Mouse (Mus musculus) layer of hippocampus, postnatal 10 days (tissue): ENCODE data around the gene Fgf22. TPM values are rescaled to one million over a fixed set of nuclear protein-coding genes. Genes with fewer than 3 reads are reported as not detected.

ENCODE experiments used
- DNase-seq, 2 experiments: peaks; one replicate each; pipeline ENCODE4 v3.0.0; 2021; ENCODE audit warnings: low spot score in 2 of 2
- total RNA-seq, 2 experiments: library from RNA; stranded (reverse); gene quantifications; 2 replicates each; pipeline ENCODE4 v1.2.3; 2021

The Fgf22 gene
- total RNA-seq, 2 experiments from 2014 or later, result 1.2 to 1.7 TPM

GRCm38 (mm10) chr10:79766001-79766507 is 11.2 kb downstream of the Fgf22 start:
- no peak for DNase-seq

- DNase-seq, result peak; percentile 99
These were observed 11.8 kb downstream of the Fgf22 start, which contains the start of gene Rnf126 for GRCm38 (mm10) chr10:79766508-79767325. Gene Rnf126, minus strand, starts transcription at chr10:79766952.

GRCm38 (mm10) chr10:79767372-79768244 is 12.7 kb downstream of the Fgf22 start:
- DNase-seq, result peak; percentile 91 to 93

GRCm38 (mm10) chr10:79768400-79768799 is 13.5 kb downstream of the Fgf22 start:
- DNase-seq, result peak; percentile 82 to 88

GRCm38 (mm10) chr10:79769329-79769728 is 14.5 kb downstream of the Fgf22 start:
- DNase-seq, result no peak

- no peak for DNase-seq
These were observed 17.4 kb downstream of the Fgf22 start for GRCm38 (mm10) chr10:79772320-79772719.

GRCm38 (mm10) chr10:79773208-79773607 is 18.3 kb downstream of the Fgf22 start:
- no peak for DNase-seq

GRCm38 (mm10) chr10:79774486-79775279 is 19.8 kb downstream of the Fgf22 start:
- no peak for DNase-seq

- no peak for DNase-seq
These were observed 22.2 kb downstream of the Fgf22 start, which contains the start of gene Fstl3 for GRCm38 (mm10) chr10:79777103-79777531. Gene Fstl3, plus strand, starts transcription at chr10:79777272.

- peak in 1 of 2 experiments; percentile 40 for DNase-seq
These were observed 23.1 kb downstream of the Fgf22 start for GRCm38 (mm10) chr10:79778006-79778405.

GRCm38 (mm10) chr10:79779193-79779592 is 24.3 kb downstream of the Fgf22 start:
- no peak for DNase-seq

GRCm38 (mm10) chr10:79779784-79780663 is 25.1 kb downstream of the Fgf22 start:
- DNase-seq, result peak; percentile 98

- DNase-seq, result no peak
These were observed 25.8 kb downstream of the Fgf22 start for GRCm38 (mm10) chr10:79780664-79781015.

GRCm38 (mm10) chr10:79781139-79781538 is 26.3 kb downstream of the Fgf22 start:
- DNase-seq, result no peak

- no peak for DNase-seq
These were observed 27.1 kb downstream of the Fgf22 start for GRCm38 (mm10) chr10:79781956-79782355.

GRCm38 (mm10) chr10:79783050-79783449 is 28.2 kb downstream of the Fgf22 start:
- DNase-seq, result no peak

- no peak for DNase-seq
These were observed 29.3 kb downstream of the Fgf22 start for GRCm38 (mm10) chr10:79783920-79784800.

GRCm38 (mm10) chr10:79788386-79789158 is 33.7 kb downstream of the Fgf22 start:
- DNase-seq, result peak; percentile 84 to 88
